Mouse (Mus musculus) Patski (cell line): Measurements from ENCODE around the gene Pkm. TPM values are rescaled to one million over a fixed set of nuclear protein-coding genes. Genes with fewer than 3 reads are reported as not detected.

ENCODE experiments used
- ATAC-seq: fragments of 100-300 bp; one replicate; pipeline ENCODE4 v1.8.0; 2021
- CTCF ChIA-PET: fragments of 350-600 bp; sonication (Branson Sonifier 250); formaldehyde crosslinking; loops from one replicate; lab custom pipeline; 2022; ENCODE audit warnings: inconsistent platforms; lab: Charles Lee
- POLR2A ChIA-PET: fragments of 350-600 bp; sonication (Branson Sonifier 250); formaldehyde crosslinking; loops from one replicate; lab custom pipeline; 2022; ENCODE audit warnings: antibody characterized with exemption, inconsistent platforms; lab: Charles Lee
- DNase-seq: peaks from one replicate; pipeline ENCODE4 v3.0.0-alpha.2; 2011; ENCODE audit warnings: low read depth, low spot score
- H3K27me3 ChIP-seq: fragments of 371-371 bp; one replicate; pipeline ENCODE4 v1.5.1; 2021
- CTCF ChIP-seq: fragments of 100-300 bp; IDR thresholded peaks from one replicate; pipeline ENCODE4 v1.5.1; 2021
- in situ Hi-C: fragments of 300-500 bp; cut with MboI; formaldehyde crosslinking; loops from 3 replicates; pipeline ENCODE4 v1.11.1; 2018; ENCODE audit warnings: low pct_unique_long_range_greater_than_20kb, mixed read lengths
- polyA plus RNA-seq: library from polyadenylated mRNA; unstranded; gene quantifications from one replicate; pipeline ENCODE4 v1.2.3, GENCODE M21; 2021

Gene Pkm
- polyA plus RNA-seq, 1 experiment from 2014 or later = 2,279 TPM

DNA sequence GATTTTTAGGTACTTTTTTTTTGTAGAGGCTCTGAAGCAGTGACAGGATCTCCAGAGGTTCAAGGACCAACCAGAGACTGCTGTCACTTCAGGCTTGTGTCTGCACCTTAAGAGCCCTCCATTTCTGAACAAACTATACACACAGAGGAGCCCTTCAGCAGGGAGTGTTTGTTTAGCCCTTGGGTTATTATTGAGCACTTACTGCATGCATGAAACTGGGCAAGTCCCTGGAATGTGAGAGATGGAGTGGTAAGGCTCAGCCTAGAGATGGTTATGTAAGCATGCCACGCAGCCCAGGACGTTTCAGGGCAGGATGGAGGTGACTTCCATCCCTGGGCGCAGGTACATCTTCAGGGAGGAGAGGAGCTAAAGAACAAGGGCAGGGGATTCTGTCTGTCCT, 40.2 kb downstream of the Pkm start:
- in situ Hi-C loops = no loop called here
- TF ChIP-seq CTCF = no peak
- H3K27me3 ChIP-seq = no peaks in the 10 kb centered on the region
- ChIA-PET POLR2A (no interaction called here), CTCF (interaction anchor here (1.1 to 1.6 kb wide), 2 partner anchors 10 to 38 kb away, joined by 3 to 6 read pairs; no protein-coding TSS in a partner anchor)
- ATAC-seq (no peak), DNase-seq (no peak)

DNA sequence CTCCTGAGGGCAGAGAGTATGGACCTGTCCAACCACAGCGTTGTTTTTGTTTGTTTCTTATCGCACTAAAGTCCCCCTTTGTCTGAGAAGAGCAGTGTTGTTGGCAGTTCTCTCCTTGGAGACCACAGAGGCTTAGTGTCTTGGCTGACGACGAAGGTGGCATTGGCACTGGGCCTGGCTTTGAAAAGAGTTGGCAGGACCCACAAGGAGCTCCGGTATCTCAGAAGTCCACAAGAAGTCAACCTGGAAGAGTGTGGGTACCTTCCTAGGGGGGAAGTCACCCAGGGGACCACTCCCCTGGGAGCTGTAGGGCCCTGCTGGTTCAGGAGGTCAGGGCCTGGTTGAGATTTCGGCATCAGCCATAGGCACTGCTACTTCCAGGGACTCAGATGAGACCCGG, 44.9 kb downstream of the Pkm start:
- no peak for DNase-seq
- ATAC-seq = no peak
- in situ Hi-C loops = loop anchor here (25.0 kb wide), 1 partner anchor 461 kb away; no protein-coding TSS in a partner anchor
- CTCF ChIA-PET = interaction anchor here (1.1 to 2.3 kb wide), 4 partner anchors 9 to 16 kb away, joined by 3 to 6 read pairs (median 3); no protein-coding TSS in a partner anchor
- no peak for TF ChIP-seq CTCF
- no peaks in the 10 kb centered on the region for H3K27me3 ChIP-seq
- POLR2A ChIA-PET = interaction anchor here (1.3 kb wide), 1 partner anchor 10 kb away, joined by 5 read pairs; no protein-coding TSS in a partner anchor

DNA sequence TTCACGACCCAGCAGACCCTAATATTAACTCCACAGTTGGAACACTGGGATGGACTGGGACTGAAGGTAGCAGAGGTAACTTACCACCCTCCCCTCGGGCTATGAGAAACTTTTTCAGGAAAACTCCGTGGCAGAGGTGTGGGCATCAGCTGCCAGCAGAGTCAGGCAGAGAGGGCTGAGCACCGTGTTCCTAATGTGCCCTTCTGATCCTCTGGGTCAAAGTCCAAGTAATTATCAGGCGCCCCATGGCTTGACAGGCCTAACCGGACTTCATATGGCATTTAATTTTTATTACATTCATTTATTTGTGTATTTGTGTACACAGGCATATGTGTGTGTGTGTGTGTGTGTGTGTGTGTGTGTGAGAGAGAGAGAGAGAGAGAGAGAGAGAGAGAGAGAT, 46.9 kb downstream of the Pkm start:
- in situ Hi-C loops = loop anchor here (25.0 kb wide), 1 partner anchor 459 kb away; no protein-coding TSS in a partner anchor
- no peak for DNase-seq
- no peak for ATAC-seq
- no peak for TF ChIP-seq CTCF
- ChIA-PET CTCF (no interaction called here), POLR2A (no interaction called here)
- no peaks in the 10 kb centered on the region for H3K27me3 ChIP-seq

DNA sequence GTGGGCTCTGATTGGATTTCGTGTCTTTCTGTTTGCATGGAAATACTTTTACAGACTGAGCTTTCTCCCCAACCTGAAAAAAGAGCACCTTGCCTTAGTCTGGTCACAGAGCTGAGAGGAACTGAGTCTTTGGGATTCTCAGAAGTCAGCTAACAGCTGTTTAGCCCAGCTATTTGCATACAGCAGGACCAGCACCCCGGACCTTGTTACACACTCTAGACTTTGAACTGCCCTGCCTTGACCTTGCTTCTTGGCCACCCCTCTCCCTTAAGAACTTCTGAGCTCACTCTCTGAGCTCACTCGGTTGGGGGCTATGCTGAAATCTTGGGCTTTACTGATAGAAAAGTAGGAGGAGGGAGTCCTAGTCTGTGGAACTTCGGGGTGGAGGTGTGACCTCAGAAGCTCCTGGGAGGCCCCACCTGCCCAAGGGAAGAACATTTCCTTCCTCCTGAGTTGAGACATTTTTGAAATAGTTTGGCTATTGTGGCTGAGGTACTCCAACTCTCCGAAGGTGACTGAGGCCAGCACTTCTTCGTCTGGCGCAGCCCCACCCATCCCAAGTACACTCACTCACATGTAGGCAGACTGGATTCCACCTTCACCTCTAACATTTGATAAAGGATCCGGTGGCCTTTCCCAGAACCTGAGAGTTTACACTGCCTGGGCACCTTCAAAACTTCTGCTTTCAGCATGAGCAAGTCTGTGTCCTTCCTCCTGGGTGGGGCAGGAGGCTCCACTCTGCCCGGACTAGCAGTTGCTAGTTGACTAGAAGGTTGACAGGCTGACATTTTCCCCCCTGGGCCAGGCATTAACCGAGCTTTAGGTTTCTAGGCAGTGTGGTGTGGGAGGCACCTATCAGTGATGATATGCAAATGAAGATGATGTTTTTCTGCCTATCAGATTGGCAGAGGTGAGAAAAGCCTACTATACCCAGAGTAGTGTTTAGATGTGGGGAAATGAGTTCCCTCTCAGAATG, 51.0 kb downstream of the Pkm start:
- no peak for DNase-seq
- ChIA-PET POLR2A (no interaction called here), CTCF (interaction anchor here (0.9 to 1.4 kb wide), 2 partner anchors 11 to 17 kb away, joined by 3 read pairs; no protein-coding TSS in a partner anchor)
- TF ChIP-seq CTCF = no peak
- in situ Hi-C loops = loop anchor here (25.0 kb wide), 1 partner anchor 455 kb away; no protein-coding TSS in a partner anchor
- ATAC-seq = no peak
- no peaks in the 10 kb centered on the region for H3K27me3 ChIP-seq

DNA sequence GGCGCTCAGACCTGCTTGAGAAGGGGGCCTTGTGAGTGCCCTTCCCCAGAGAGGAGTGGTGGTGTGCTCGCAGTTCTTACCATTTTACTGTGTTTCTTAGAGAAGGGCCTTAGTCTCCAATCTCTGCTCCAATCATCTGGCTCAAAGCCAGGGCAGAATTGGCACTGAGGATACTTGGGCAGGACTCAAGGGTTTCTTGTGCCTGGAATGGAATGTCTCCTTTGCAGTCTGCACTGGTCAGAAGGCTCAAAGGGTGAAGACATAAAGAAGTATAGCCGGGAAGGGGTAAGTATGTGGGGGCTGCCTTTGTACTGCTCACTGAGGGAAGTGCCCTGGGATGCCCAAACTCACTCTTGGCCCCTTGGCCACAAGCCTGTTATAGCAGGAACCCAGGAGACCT, 53.1 kb downstream of the Pkm start:
- ChIA-PET CTCF (interaction anchor here (0.9 kb wide), 1 partner anchor 9 kb away, joined by 3 read pairs; no protein-coding TSS in a partner anchor), POLR2A (no interaction called here)
- H3K27me3 ChIP-seq = no peaks in the 10 kb centered on the region
- no peak for TF ChIP-seq CTCF
- DNase-seq = no peak
- in situ Hi-C loops = loop anchor here (25.0 kb wide), 1 partner anchor 453 kb away; no protein-coding TSS in a partner anchor
- no peak for ATAC-seq

DNA sequence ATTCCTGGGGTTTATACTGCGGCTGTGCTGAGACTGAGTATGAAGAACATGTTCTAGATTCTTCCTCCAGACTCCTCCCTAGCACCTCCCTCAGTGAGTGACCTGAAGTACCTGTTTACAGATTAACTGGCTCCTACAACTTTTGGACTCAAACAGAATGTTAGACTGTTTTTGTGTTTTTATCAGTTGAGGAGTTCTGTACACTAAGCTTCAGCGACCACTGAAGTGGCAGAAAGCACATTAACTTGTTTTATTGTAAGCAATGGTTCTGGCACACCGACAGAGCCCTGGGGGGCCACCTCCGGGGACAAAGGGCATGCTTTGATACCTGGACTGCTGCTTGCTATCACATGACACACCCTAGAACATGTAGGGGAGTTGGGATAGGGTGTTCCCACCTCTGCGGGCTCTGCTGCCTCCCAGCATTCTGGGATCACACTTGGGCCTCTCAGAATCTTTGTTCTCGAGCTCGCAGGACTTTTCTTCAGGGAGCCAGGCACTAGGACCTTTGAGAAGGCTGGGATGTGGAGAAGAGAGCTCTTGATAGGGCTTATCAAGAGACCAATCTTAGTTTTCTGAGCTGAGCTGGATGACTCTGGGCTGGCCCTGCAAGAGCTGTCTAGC, 60.2 kb downstream of the Pkm start:
- H3K27me3 ChIP-seq = no peaks in the 10 kb centered on the region
- ChIA-PET POLR2A (no interaction called here), CTCF (interaction anchor here (0.9 to 1.6 kb wide), 4 partner anchors 16 to 43 kb away, joined by 3 to 6 read pairs (median 4); no protein-coding TSS in a partner anchor)
- DNase-seq (no peak), ATAC-seq (no peak)
- no peak for TF ChIP-seq CTCF
- in situ Hi-C loops = loop anchor here (25.0 kb wide), 1 partner anchor 446 kb away; no protein-coding TSS in a partner anchor

DNA sequence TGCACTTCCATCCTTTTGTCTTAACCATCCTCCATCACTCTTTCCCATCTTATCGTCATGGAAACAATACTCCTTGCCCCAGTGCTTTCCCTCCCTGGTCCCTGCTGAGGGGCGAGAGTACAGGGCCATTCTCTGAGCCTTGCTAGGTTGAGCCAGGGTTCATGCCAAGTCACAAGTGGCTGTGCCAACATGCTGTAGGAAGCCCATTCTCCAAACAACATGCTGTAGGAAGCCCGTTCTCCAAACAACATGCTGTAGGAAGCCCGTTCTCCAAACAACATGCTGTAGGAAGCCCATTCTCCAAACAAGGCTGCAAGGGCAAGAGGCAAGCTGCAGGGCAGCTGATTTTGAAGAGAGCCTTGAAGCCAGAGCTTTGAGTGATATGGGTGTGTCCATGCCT, 62.1 kb downstream of the Pkm start:
- TF ChIP-seq CTCF = no peak
- ATAC-seq = no peak
- in situ Hi-C loops = loop anchor here (25.0 kb wide), 1 partner anchor 444 kb away; no protein-coding TSS in a partner anchor
- CTCF ChIA-PET = no interaction called here
- DNase-seq = no peak
- H3K27me3 ChIP-seq = no peaks in the 10 kb centered on the region
- POLR2A ChIA-PET = interaction anchor here (0.8 kb wide), 1 partner anchor 1572 kb away, joined by 3 read pairs; no protein-coding TSS in a partner anchor

DNA sequence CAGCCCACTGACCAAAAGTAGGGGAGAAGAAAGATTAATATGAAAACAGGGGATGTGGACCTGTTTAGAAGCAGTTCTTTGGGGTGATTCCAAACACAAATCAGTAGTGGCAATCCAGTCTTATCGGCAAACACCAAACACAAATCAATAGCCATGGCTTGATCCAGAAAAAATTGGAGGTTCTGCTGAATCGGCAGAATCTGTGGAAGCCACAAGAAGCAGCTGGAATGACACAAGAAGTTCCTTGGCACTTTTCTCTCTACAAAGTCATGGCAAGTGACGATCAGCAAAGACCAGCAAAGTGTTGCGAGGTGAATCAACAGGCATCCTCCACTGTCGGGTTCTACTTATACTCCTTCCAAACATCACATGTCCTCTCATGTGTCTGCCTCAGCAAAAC, 65.0 kb downstream of the Pkm start:
- CTCF ChIA-PET = no interaction called here
- in situ Hi-C loops = loop anchor here (5.0 to 25.0 kb wide), 3 partner anchors 41 to 441 kb away; no protein-coding TSS in a partner anchor
- no peaks in the 10 kb centered on the region for H3K27me3 ChIP-seq
- ATAC-seq = no peak
- no peak for DNase-seq
- no peak for TF ChIP-seq CTCF
- POLR2A ChIA-PET = interaction anchor here (0.6 kb wide), 1 partner anchor 98 kb away, joined by 3 read pairs; no protein-coding TSS in a partner anchor

DNA sequence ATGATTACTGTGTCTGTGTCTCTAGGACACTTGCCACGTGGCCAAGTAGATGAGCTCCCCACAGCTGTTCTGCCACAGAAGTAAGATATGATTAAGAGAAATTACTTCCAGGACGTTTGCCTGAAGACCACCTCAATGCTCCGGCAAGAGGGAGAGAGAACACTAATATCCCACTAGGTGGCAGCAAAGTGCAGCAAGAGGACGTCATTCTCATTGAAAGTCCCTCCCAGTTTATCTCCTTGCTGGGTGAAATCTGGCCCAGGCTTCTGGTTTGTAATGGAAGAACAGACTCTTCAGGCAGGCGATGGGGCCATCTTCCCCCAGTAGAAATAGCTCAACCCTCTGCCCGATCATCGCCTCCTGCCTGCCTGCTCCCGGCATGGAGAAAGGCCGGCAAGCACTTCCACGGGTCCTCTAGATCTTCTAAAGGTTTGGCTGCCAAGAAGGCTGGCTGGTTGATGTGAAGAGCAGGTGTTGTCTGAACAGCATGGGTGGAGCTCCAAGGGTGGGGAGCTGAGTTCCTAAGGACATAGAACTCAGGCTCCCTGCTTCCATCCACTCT, 67.0 kb downstream of the Pkm start:
- in situ Hi-C loops = loop anchor here (5.0 to 25.0 kb wide), 3 partner anchors 39 to 439 kb away; no protein-coding TSS in a partner anchor
- peak; percentile 89 for TF ChIP-seq CTCF
- DNase-seq (peak; percentile 76), ATAC-seq (peak; percentile 12)
- ChIA-PET CTCF (interaction anchor here (0.6 to 3.3 kb wide), 14 partner anchors 15 to 267 kb away, joined by 3 to 14 read pairs (median 3); partner anchors contain the start of genes Myo9a and Senp8), POLR2A (interaction anchor here (1.1 to 2.1 kb wide), 3 partner anchors 27 to 71 kb away, joined by 3 to 23 read pairs (median 3); partner anchors contain the start of genes Myo9a and Senp8)
- H3K27me3 ChIP-seq = no peaks in the 10 kb centered on the region
